Mouse (Mus musculus) forebrain, embryonic 15.5 days (tissue): Measurements from ENCODE around the gene Cdk18. TPM values are rescaled to one million over a fixed set of nuclear protein-coding genes. Genes with fewer than 3 reads are reported as not detected.
"Not testable (repeated sequence)": the region's sequence is repeated elsewhere in the genome, so short reads cannot be mapped to it uniquely, and the experiment has no call there.

Source experiments
- ATAC-seq: fragments of 200-750 bp; cut with Nextera tagmentation; replicated peaks from 2 replicates; pipeline ENCODE4 v1.8.0; 2017; ENCODE audit warnings: mild to moderate bottlenecking, moderate TSS enrichment, moderate library complexity
- H3K27ac ChIP-seq: fragments of 300-500 bp; sonication (generic); replicated peaks from 2 replicates; pipeline ENCODE4 v1.5.1; 2015; ENCODE audit warnings: mild to moderate bottlenecking, inconsistent platforms
- H3K27me3 ChIP-seq: fragments of 300-500 bp; sonication (generic); 2 replicates; pipeline ENCODE4 v1.6.1; 2015; ENCODE audit warnings: inconsistent platforms
- H3K36me3 ChIP-seq: fragments of 300-500 bp; sonication (generic); 2 replicates; pipeline ENCODE4 v1.6.1; 2015; ENCODE audit warnings: mild to moderate bottlenecking, inconsistent platforms
- H3K4me1 ChIP-seq: fragments of 300-500 bp; sonication (generic); 2 replicates; pipeline ENCODE4 v1.6.1; 2015; ENCODE audit warnings: inconsistent platforms
- H3K4me2 ChIP-seq: fragments of 300-500 bp; sonication (generic); replicated peaks from 2 replicates; pipeline ENCODE4 v1.6.1; 2015; ENCODE audit warnings: mild to moderate bottlenecking, inconsistent platforms
- H3K4me3 ChIP-seq: fragments of 300-500 bp; sonication (generic); 2 replicates; pipeline ENCODE4 v1.5.1; 2015; ENCODE audit warnings: mild to moderate bottlenecking, inconsistent platforms
- H3K9ac ChIP-seq: fragments of 300-500 bp; sonication (generic); replicated peaks from 2 replicates; pipeline ENCODE4 v1.6.1; 2015; ENCODE audit warnings: mild to moderate bottlenecking, inconsistent platforms
- H3K9me3 ChIP-seq: fragments of 300-500 bp; sonication (generic); 2 replicates; pipeline ENCODE4 v1.6.1; 2016; ENCODE audit warnings: inconsistent platforms
- WGBS: fragments of 180-500 bp; shearing (Covaris S2); methylation state at CpG from one replicate; pipeline ENCODE4 v1.1.7; 2015; ENCODE audit warnings: mixed read lengths; 5-methylcytosine and 5-hydroxymethylcytosine counted together
- polyA plus RNA-seq: library from polyadenylated mRNA; unstranded; fragments of >200 nt; fragmentation: Nextera tagmentation; extraction: Ambion mirVana; gene quantifications from 2 replicates; pipeline ENCODE4 v1.2.1, GENCODE M21; 2015

Gene Cdk18
- 0.18 and 0.69 TPM in 2 replicates for polyA plus RNA-seq

GRCm38 (mm10) chr1:132139416-132139864 lies at the start of gene Cdk18:
Cdk18 (minus strand) TSS chr1:132139684.
- Histone ChIP-seq H3K27ac (no peak within 1 kb of the TSS), H3K9ac (peak within 1 kb of the TSS; percentile 62), H3K4me2 (peak within 1 kb of the TSS; percentile 98), H3K36me3 (no peaks in the 10 kb centered on the region), H3K27me3 (peaks cover 20% of the 10 kb centered on the region; the same call in 1 of the 2 replicates), H3K9me3 (no peaks in the 10 kb centered on the region), H3K4me3 (peak within 1 kb of the TSS; percentile 47), H3K4me1 (peaks cover 21% of the 10 kb centered on the region)
- WGBS = under 1% methylated on average over 30 of the region's 30 CpGs
- no peak for ATAC-seq

GRCm38 (mm10) chr1:132189231-132189630 lies 49.7 kb upstream of the Cdk18 start:
- no peaks in the 10 kb centered on the region for H3K36me3 ChIP-seq
- H3K4me1 ChIP-seq = peaks cover 34% of the 10 kb centered on the region
- H3K27ac ChIP-seq = peak overlapping the region; percentile 99
- WGBS = 38% methylated on average over 4 of the region's 4 CpGs
- H3K9me3 ChIP-seq = no peaks in the 10 kb centered on the region
- H3K4me3 ChIP-seq = peak overlapping the region; percentile 94
- no peaks in the 10 kb centered on the region for H3K27me3 ChIP-seq
- H3K9ac ChIP-seq = peak overlapping the region; percentile 100; the same call in 1 of the 2 replicates
- H3K4me2 ChIP-seq = peak overlapping the region; percentile 65; the same call in 1 of the 2 replicates
- no peak for ATAC-seq

- WGBS = 59% methylated on average over 9 of the region's 9 CpGs
- no peak overlapping the region for H3K4me2 ChIP-seq
- no peak for ATAC-seq
- H3K4me3 ChIP-seq = no peak overlapping the region
- no peaks in the 10 kb centered on the region for H3K27me3 ChIP-seq
- peaks cover 27% of the 10 kb centered on the region for H3K4me1 ChIP-seq
- H3K36me3 ChIP-seq = no peaks in the 10 kb centered on the region
- no peak overlapping the region for H3K27ac ChIP-seq
- no peak overlapping the region for H3K9ac ChIP-seq
- H3K9me3 ChIP-seq = no peaks in the 10 kb centered on the region
Measured at GRCm38 (mm10) chr1:132188442-132189066, 49.1 kb upstream of the Cdk18 start.

- H3K27me3 ChIP-seq = no peaks in the 10 kb centered on the region
- H3K9ac ChIP-seq = no peak overlapping the region
- H3K4me3 ChIP-seq = no peak overlapping the region
- H3K9me3 ChIP-seq = no peaks in the 10 kb centered on the region
- no peak for ATAC-seq
- 87% methylated on average over 4 of the region's 4 CpGs for WGBS
- H3K27ac ChIP-seq = no peak overlapping the region
- H3K4me2 ChIP-seq = no peak overlapping the region
- H3K4me1 ChIP-seq = peaks cover 10% of the 10 kb centered on the region; the same call in 1 of the 2 replicates
- H3K36me3 ChIP-seq = no peaks in the 10 kb centered on the region
Measured at GRCm38 (mm10) chr1:132186303-132186702, 46.8 kb upstream of the Cdk18 start.

- 13% methylated on average over 1 of the region's 2 CpGs for WGBS
Measured at GRCm38 (mm10) chr1:132171619-132172018, 32.1 kb upstream of the Cdk18 start.

GRCm38 (mm10) chr1:132170698-132171097 lies 31.2 kb upstream of the Cdk18 start:
- H3K4me1 ChIP-seq = peaks cover 19% of the 10 kb centered on the region
- ATAC-seq = no peak
- WGBS = 57% methylated on average over 6 of the region's 6 CpGs
- no peaks in the 10 kb centered on the region for H3K36me3 ChIP-seq
- H3K9me3 ChIP-seq = no peaks in the 10 kb centered on the region
- H3K27ac ChIP-seq = no peak overlapping the region
- no peak overlapping the region for H3K9ac ChIP-seq
- H3K4me3 ChIP-seq = no peak overlapping the region
- H3K27me3 ChIP-seq = no peaks in the 10 kb centered on the region
- H3K4me2 ChIP-seq = no peak overlapping the region

More at GRCm38 (mm10) chr1:132171619-132172018, 32.1 kb upstream of the Cdk18 start:
- H3K27ac ChIP-seq = no peak overlapping the region
- no peak overlapping the region for H3K4me3 ChIP-seq
- H3K4me1 ChIP-seq = peaks cover 19% of the 10 kb centered on the region
- H3K4me2 ChIP-seq = no peak overlapping the region
- H3K9ac ChIP-seq = no peak overlapping the region
- no peaks in the 10 kb centered on the region for H3K36me3 ChIP-seq
- H3K9me3 ChIP-seq = no peaks in the 10 kb centered on the region
- ATAC-seq = no peak
- H3K27me3 ChIP-seq = no peaks in the 10 kb centered on the region

- peak overlapping the region; percentile 30 for H3K4me2 ChIP-seq
- peak; percentile 74 for ATAC-seq
- H3K4me3 ChIP-seq = 0 out of 2 replicates have a peak overlapping the region, but pooled peaks have one; percentile 3
- H3K9me3 ChIP-seq = no peaks in the 10 kb centered on the region
- 9% methylated on average over 12 of the region's 12 CpGs for WGBS
- peaks cover 29% of the 10 kb centered on the region for H3K4me1 ChIP-seq
- no peaks in the 10 kb centered on the region for H3K27me3 ChIP-seq
- H3K27ac ChIP-seq = peak overlapping the region; percentile 74
- H3K36me3 ChIP-seq = no peaks in the 10 kb centered on the region
- H3K9ac ChIP-seq = no peak overlapping the region
Measured at GRCm38 (mm10) chr1:132168115-132168767, 28.8 kb upstream of the Cdk18 start.

GRCm38 (mm10) chr1:132165859-132166258 lies 26.4 kb upstream of the Cdk18 start:
- H3K4me2 ChIP-seq = no peak overlapping the region
- no peak overlapping the region for H3K27ac ChIP-seq
- H3K36me3 ChIP-seq = no peaks in the 10 kb centered on the region
- peaks cover 29% of the 10 kb centered on the region for H3K4me1 ChIP-seq
- 45% methylated on average over 3 of the region's 3 CpGs for WGBS
- ATAC-seq = no peak
- no peaks in the 10 kb centered on the region for H3K27me3 ChIP-seq
- H3K9me3 ChIP-seq = no peaks in the 10 kb centered on the region
- no peak overlapping the region for H3K9ac ChIP-seq
- H3K4me3 ChIP-seq = no peak overlapping the region

GRCm38 (mm10) chr1:132164780-132165518 lies 25.5 kb upstream of the Cdk18 start:
- Histone ChIP-seq H3K4me3 (no peak overlapping the region), H3K9me3 (no peaks in the 10 kb centered on the region), H3K27me3 (no peaks in the 10 kb centered on the region), H3K27ac (0 out of 2 replicates have a peak overlapping the region, but pooled peaks have one; percentile 5), H3K4me1 (peaks cover 32% of the 10 kb centered on the region), H3K9ac (no peak overlapping the region), H3K36me3 (no peaks in the 10 kb centered on the region), H3K4me2 (no peak overlapping the region)
- ATAC-seq = peak; percentile 59
- 30% methylated on average over 13 of the region's 13 CpGs for WGBS

GRCm38 (mm10) chr1:132162618-132163017 lies 23.1 kb upstream of the Cdk18 start:
- H3K27ac ChIP-seq, H3K4me3 ChIP-seq, H3K27me3 ChIP-seq, H3K36me3 ChIP-seq, H3K9me3 ChIP-seq, H3K9ac ChIP-seq, ATAC-seq, H3K4me2 ChIP-seq: not testable (repeated sequence)
- H3K4me1 ChIP-seq = peaks cover 43% of the 10 kb centered on the region
- 58% methylated on average over 9 of the region's 9 CpGs for WGBS

- no peak overlapping the region for H3K4me2 ChIP-seq
- no peaks in the 10 kb centered on the region for H3K27me3 ChIP-seq
- 57% methylated on average over 7 of the region's 7 CpGs for WGBS
- no peaks in the 10 kb centered on the region for H3K36me3 ChIP-seq
- ATAC-seq = no peak
- H3K9me3 ChIP-seq = no peaks in the 10 kb centered on the region
- no peak overlapping the region for H3K4me3 ChIP-seq
- H3K4me1 ChIP-seq = peaks cover 43% of the 10 kb centered on the region
- no peak overlapping the region for H3K27ac ChIP-seq
- no peak overlapping the region for H3K9ac ChIP-seq
Measured at GRCm38 (mm10) chr1:132161211-132161880, 21.9 kb upstream of the Cdk18 start.
